Mouse (Mus musculus): ENCODE results near the gene Pxt1. TPM values are rescaled to one million over a fixed set of nuclear protein-coding genes. Genes with fewer than 3 reads are reported as not detected.

The Pxt1 gene
- polyA plus RNA-seq, 1 experiment: not detected

GRCm38 (mm10) chr17:28988291-28988690 is 44.7 kb upstream of the Pxt1 start:
- no peak overlapping the region for H3ac ChIP-seq (ENCODE audit: control insufficient read depth, insufficient read length, low read depth)
- H3K79me3 ChIP-seq (ENCODE audit: low read depth): peaks cover under 1% of the 10 kb centered on the region
- H3K36me3 ChIP-seq (ENCODE audit: control insufficient read depth, insufficient read depth): peaks cover 66% of the 10 kb centered on the region
- H3K79me2 ChIP-seq (ENCODE audit: control insufficient read depth, insufficient read depth): no peaks in the 10 kb centered on the region
- H3K4me3 ChIP-seq (ENCODE audit: insufficient read depth, poor library complexity, severe bottlenecking): no peak overlapping the region
- TF ChIP-seq MYOG (IDR thresholded peaks at IDR 0.05; ENCODE audit: control insufficient read depth, extremely low read depth, insufficient read length) (no peak), USF1 (IDR thresholded peaks at IDR 0.05; ENCODE audit: low read depth) (no peak), CTCF (IDR thresholded peaks at IDR 0.05; ENCODE audit: control insufficient read depth, insufficient read depth, insufficient read length) (no peak), MYOD1 (IDR thresholded peaks at IDR 0.05; ENCODE audit: control insufficient read depth, insufficient read length, low read depth) (peak; percentile 38)
- H3K27me3 ChIP-seq (ENCODE audit: control insufficient read depth, insufficient read depth, insufficient read length): no peaks in the 10 kb centered on the region

- H3K4me3 ChIP-seq (ENCODE audit: insufficient read depth, poor library complexity, severe bottlenecking): no peak overlapping the region
- peak; percentile 43 for TF ChIP-seq MAX (IDR thresholded peaks at IDR 0.05)
- no peak for TF ChIP-seq FOSL1 (IDR thresholded peaks at IDR 0.05; ENCODE audit: insufficient read depth, low read length, poor library complexity, severe bottlenecking)
- no peak for TF ChIP-seq USF1 (IDR thresholded peaks at IDR 0.05; ENCODE audit: low read depth)
- no peak for TF ChIP-seq MYOD1 (IDR thresholded peaks at IDR 0.05; ENCODE audit: control insufficient read depth, insufficient read length, low read depth)
- no peak for TF ChIP-seq MYOG (IDR thresholded peaks at IDR 0.05; ENCODE audit: control insufficient read depth, extremely low read depth, insufficient read length)
- TF ChIP-seq CTCF (IDR thresholded peaks at IDR 0.05; ENCODE audit: control insufficient read depth, insufficient read depth, insufficient read length): no peak
- H3K79me3 ChIP-seq (ENCODE audit: low read depth): no peaks in the 10 kb centered on the region
- no peaks in the 10 kb centered on the region for H3K79me2 ChIP-seq (ENCODE audit: control insufficient read depth, insufficient read depth)
- no peaks in the 10 kb centered on the region for H3K27me3 ChIP-seq (ENCODE audit: control insufficient read depth, insufficient read depth, insufficient read length)
- H3K36me3 ChIP-seq (ENCODE audit: control insufficient read depth, insufficient read depth): peaks cover 64% of the 10 kb centered on the region
- H3ac ChIP-seq (ENCODE audit: control insufficient read depth, insufficient read length, low read depth): no peak overlapping the region
Measured at GRCm38 (mm10) chr17:28987713-28988112, 44.1 kb upstream of the Pxt1 start.

GRCm38 (mm10) chr17:28986833-28987232 is 43.2 kb upstream of the Pxt1 start:
- H3K79me3 ChIP-seq (ENCODE audit: low read depth): no peaks in the 10 kb centered on the region
- no peaks in the 10 kb centered on the region for H3K79me2 ChIP-seq (ENCODE audit: control insufficient read depth, insufficient read depth)
- no peak overlapping the region for H3K4me3 ChIP-seq (ENCODE audit: insufficient read depth, poor library complexity, severe bottlenecking)
- no peaks in the 10 kb centered on the region for H3K27me3 ChIP-seq (ENCODE audit: control insufficient read depth, insufficient read depth, insufficient read length)
- H3ac ChIP-seq (ENCODE audit: control insufficient read depth, insufficient read length, low read depth): no peak overlapping the region
- peaks cover 67% of the 10 kb centered on the region for H3K36me3 ChIP-seq (ENCODE audit: control insufficient read depth, insufficient read depth)
- peak; percentile 25 for TF ChIP-seq MAX (IDR thresholded peaks at IDR 0.05)
- TF ChIP-seq FOSL1 (IDR thresholded peaks at IDR 0.05; ENCODE audit: insufficient read depth, low read length, poor library complexity, severe bottlenecking): no peak

GRCm38 (mm10) chr17:28984724-28985420 is 41.2 kb upstream of the Pxt1 start:
- Histone ChIP-seq H3K27me3 (ENCODE audit: control insufficient read depth, insufficient read depth, insufficient read length) (no peaks in the 10 kb centered on the region), H3K36me3 (ENCODE audit: control insufficient read depth, insufficient read depth) (peaks cover 60% of the 10 kb centered on the region), H3K79me3 (ENCODE audit: low read depth) (no peaks in the 10 kb centered on the region), H3ac (ENCODE audit: control insufficient read depth, insufficient read length, low read depth) (no peak overlapping the region), H3K79me2 (ENCODE audit: control insufficient read depth, insufficient read depth) (no peaks in the 10 kb centered on the region), H3K4me3 (ENCODE audit: insufficient read depth, poor library complexity, severe bottlenecking) (no peak overlapping the region)
- TF ChIP-seq CTCF (IDR thresholded peaks at IDR 0.05; ENCODE audit: control insufficient read depth, insufficient read depth, insufficient read length) (no peak), MYOG (IDR thresholded peaks at IDR 0.05; ENCODE audit: control insufficient read depth, extremely low read depth, insufficient read length) (no peak), MAX (IDR thresholded peaks at IDR 0.05) (no peak), USF1 (IDR thresholded peaks at IDR 0.05; ENCODE audit: low read depth) (no peak), FOSL1 (IDR thresholded peaks at IDR 0.05; ENCODE audit: insufficient read depth, low read length, poor library complexity, severe bottlenecking) (no peak), MYOD1 (IDR thresholded peaks at IDR 0.05; ENCODE audit: control insufficient read depth, insufficient read length, low read depth) (no peak), CEBPB (IDR thresholded peaks at IDR 0.05; ENCODE audit: low read depth) (no peak)

GRCm38 (mm10) chr17:28982591-28982990 is 39.0 kb upstream of the Pxt1 start:
- Histone ChIP-seq H3K4me3 (ENCODE audit: insufficient read depth, poor library complexity, severe bottlenecking) (no peak overlapping the region), H3K79me3 (ENCODE audit: low read depth) (no peaks in the 10 kb centered on the region), H3K36me3 (ENCODE audit: control insufficient read depth, insufficient read depth) (peaks cover 59% of the 10 kb centered on the region), H3ac (ENCODE audit: control insufficient read depth, insufficient read length, low read depth) (no peak overlapping the region), H3K27me3 (ENCODE audit: control insufficient read depth, insufficient read depth, insufficient read length) (no peaks in the 10 kb centered on the region), H3K79me2 (ENCODE audit: control insufficient read depth, insufficient read depth) (no peaks in the 10 kb centered on the region)
- TF ChIP-seq CTCF (IDR thresholded peaks at IDR 0.05; ENCODE audit: control insufficient read depth, insufficient read depth, insufficient read length) (no peak), MYOD1 (IDR thresholded peaks at IDR 0.05; ENCODE audit: control insufficient read depth, insufficient read length, low read depth) (no peak), FOSL1 (IDR thresholded peaks at IDR 0.05; ENCODE audit: insufficient read depth, low read length, poor library complexity, severe bottlenecking) (no peak), MYOG (IDR thresholded peaks at IDR 0.05; ENCODE audit: control insufficient read depth, extremely low read depth, insufficient read length) (no peak), MAX (IDR thresholded peaks at IDR 0.05) (no peak), CEBPB (IDR thresholded peaks at IDR 0.05; ENCODE audit: low read depth) (no peak), USF1 (IDR thresholded peaks at IDR 0.05; ENCODE audit: low read depth) (no peak)

GRCm38 (mm10) chr17:28981081-28981480 is 37.4 kb upstream of the Pxt1 start:
- no peaks in the 10 kb centered on the region for H3K79me2 ChIP-seq (ENCODE audit: control insufficient read depth, insufficient read depth)
- H3K79me3 ChIP-seq (ENCODE audit: low read depth): no peaks in the 10 kb centered on the region
- no peaks in the 10 kb centered on the region for H3K27me3 ChIP-seq (ENCODE audit: control insufficient read depth, insufficient read depth, insufficient read length)
- no peak overlapping the region for H3ac ChIP-seq (ENCODE audit: control insufficient read depth, insufficient read length, low read depth)
- TF ChIP-seq CEBPB (IDR thresholded peaks at IDR 0.05; ENCODE audit: low read depth) (no peak), MAX (IDR thresholded peaks at IDR 0.05) (no peak), CTCF (IDR thresholded peaks at IDR 0.05; ENCODE audit: control insufficient read depth, insufficient read depth, insufficient read length) (no peak)
- peaks cover 59% of the 10 kb centered on the region for H3K36me3 ChIP-seq (ENCODE audit: control insufficient read depth, insufficient read depth)
- no peak overlapping the region for H3K4me3 ChIP-seq (ENCODE audit: insufficient read depth, poor library complexity, severe bottlenecking)
